ENCODE assay signal across 16 mouse cellular contexts in the genomic region with DNA sequence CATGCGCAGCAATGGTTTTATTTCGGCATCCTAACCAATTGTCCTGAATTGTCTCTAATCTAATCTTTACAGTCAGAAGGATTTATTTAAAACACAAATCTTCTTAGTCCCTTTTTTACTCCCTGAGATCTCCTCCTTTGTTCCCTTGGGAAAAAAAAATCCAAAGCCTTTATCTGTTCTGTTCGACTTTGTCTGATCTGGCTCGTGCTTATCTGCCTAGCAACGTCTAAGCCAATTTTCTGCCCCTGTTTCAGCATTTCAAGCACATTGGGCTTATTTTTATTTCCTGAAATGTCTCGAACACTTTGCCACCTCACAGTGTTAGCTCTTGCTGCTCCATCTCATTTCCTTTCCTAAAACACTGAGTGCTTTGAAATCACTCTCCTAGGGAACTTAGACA.
"Had no signal": no experiment of that assay in that cellular context is flagged by ENCODE, and none has a peak within 500 bp of the region (broad histone marks: within the 10 kb centered on the region; RNA-seq: fewer than 3 reads in every experiment).

No protein-coding gene starts in this region.

- H3K9me3 ChIP-seq: kidney, embryonic 15.5 days; limb, embryonic 15.5 days; liver, embryonic 12.5 days; neural tube, embryonic 12.5 days; stomach, embryonic 15.5 days had no signal

- ATAC-seq: intestine, embryonic 16.5 days; liver, embryonic 12.5 days had no signal

- H3K36me3 ChIP-seq: kidney, embryonic 15.5 days; limb, embryonic 15.5 days; liver, embryonic 12.5 days; neural tube, embryonic 12.5 days; stomach, embryonic 15.5 days had no signal

- H3K4me1 ChIP-seq: kidney, embryonic 15.5 days; limb, embryonic 15.5 days; liver, embryonic 12.5 days; neural tube, embryonic 12.5 days; stomach, embryonic 15.5 days had no signal

- H3K27ac ChIP-seq: kidney, embryonic 15.5 days; limb, embryonic 15.5 days; liver, embryonic 12.5 days; neural tube, embryonic 12.5 days; stomach, embryonic 15.5 days had no signal

- H3K4me3 ChIP-seq: kidney, embryonic 15.5 days; limb, embryonic 15.5 days; liver, embryonic 12.5 days; myocyte; neural tube, embryonic 12.5 days; stomach, embryonic 15.5 days had no signal

- H3K27me3 ChIP-seq: kidney, embryonic 15.5 days; limb, embryonic 15.5 days; liver, embryonic 12.5 days; neural tube, embryonic 12.5 days; stomach, embryonic 15.5 days had no signal

- H3K9ac ChIP-seq: kidney, embryonic 15.5 days; limb, embryonic 15.5 days; liver, embryonic 12.5 days; lung, embryonic 14.5 days; neural tube, embryonic 12.5 days; stomach, embryonic 15.5 days had no signal

- DNase-seq: kidney, adult 2 months; kidney, postnatal 14 days; layer of hippocampus, postnatal 36 days; lung, embryonic 14.5 days; lung, postnatal 10 days; lung, postnatal 4 days; right cerebral cortex, adult 18-20 months; thymus, adult 2 months; thymus, postnatal 25 days had no signal

- H3K4me2 ChIP-seq: kidney, embryonic 15.5 days; limb, embryonic 15.5 days; liver, embryonic 12.5 days; lung, embryonic 14.5 days; neural tube, embryonic 12.5 days; stomach, embryonic 15.5 days had no signal
